Mouse (Mus musculus): ENCODE data around the gene Hspa1b.

DNA sequence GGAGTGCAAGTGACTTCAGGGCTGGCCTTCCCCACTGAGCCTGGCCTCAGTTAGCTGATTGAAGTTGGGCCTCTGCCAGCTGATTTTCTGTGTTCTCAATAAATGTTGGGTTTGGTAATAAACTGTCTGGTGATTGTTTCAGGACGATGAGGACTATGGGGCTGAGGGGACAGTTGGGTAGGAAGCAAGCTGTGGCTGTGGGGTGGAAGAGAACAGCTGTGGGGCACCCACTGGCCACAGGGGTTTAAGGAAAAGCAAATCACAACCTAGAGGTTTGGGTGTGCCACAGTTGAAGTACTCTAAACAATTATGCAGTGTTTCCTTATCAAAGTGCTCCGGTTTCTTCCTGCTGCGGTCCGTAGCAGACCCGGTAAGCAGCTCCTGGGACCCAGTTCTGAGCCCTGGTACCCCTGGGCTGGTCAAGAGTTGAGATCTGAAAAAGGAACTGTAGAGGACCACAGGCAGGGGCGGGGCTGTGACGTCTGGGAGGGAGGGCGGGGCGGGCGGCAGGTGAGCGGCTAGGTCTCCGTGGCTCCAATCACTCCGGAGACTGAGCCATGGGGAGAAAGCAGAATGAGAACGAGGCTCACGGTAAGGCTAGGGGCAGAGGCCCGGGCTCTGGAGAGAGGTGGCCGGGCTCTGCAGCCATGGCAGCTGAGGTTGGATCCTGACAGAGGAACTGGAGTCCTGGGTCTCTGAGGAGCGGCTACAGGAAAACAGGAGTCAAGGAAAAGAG is 44.9 kb downstream of the Hspa1b start, which contains the start of gene Slc44a4:
- TF ChIP-seq POLR2A (IDR thresholded peaks at IDR 0.05; ENCODE audit: borderline replicate concordance, control insufficient read depth, low read depth, low read length), result no peak
- TF ChIP-seq CTCF (IDR thresholded peaks at IDR 0.05; ENCODE audit: control insufficient read depth, insufficient read depth, low read length), result no peak
